Mouse (Mus musculus): Measurements from ENCODE around the gene Cd6.

DNA sequence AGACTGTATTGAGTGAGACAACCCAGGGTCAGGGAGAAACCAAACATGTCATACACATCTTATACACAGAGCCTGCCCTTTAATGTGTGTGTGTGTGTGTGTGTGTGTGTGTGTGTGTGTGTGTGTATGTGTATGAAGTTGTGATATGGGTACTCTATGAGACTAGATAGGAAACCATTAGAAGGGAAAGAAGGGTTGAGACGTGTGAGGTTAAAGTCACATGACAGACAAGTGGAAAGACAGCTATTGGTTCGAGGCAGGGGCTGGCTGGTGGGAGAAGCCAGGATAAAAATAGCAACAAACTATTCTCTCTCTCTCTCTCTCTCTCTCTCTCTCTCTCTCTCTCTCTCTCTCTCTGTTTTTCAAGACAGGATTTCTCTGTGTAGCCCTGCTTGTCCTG lies 13.4 kb downstream of the Cd6 start:
- no peak for TF ChIP-seq POLR2A (IDR thresholded peaks at IDR 0.05; ENCODE audit: low read depth, low read length)
- no peak for TF ChIP-seq CTCF (IDR thresholded peaks at IDR 0.05; ENCODE audit: borderline replicate concordance, insufficient read depth, low read length)

Measured in embryonic fibroblast, embryonic 13.5 days (primary cell).